Mouse (Mus musculus) heart, adult 2 months (tissue): Measurements from ENCODE around the gene Trim66. TPM values are rescaled to one million over a fixed set of nuclear protein-coding genes. Genes with fewer than 3 reads are reported as not detected.

Experiments used
- DNase-seq, 2 experiments: peaks; one replicate each; pipeline ENCODE4 v3.0.0; 2021
- H3K27ac ChIP-seq: fragments of 200-600 bp; 2 replicates; pipeline ENCODE4 v1.8.1; 2022
- H3K27me3 ChIP-seq: fragments of 200-500 bp; 2 replicates; pipeline ENCODE4 v1.6.1; 2012; ENCODE audit warnings: mild to moderate bottlenecking, low read length, inconsistent platforms, mixed read lengths; ENCODE audit not compliant: control insufficient read depth, insufficient read depth
- H3K36me3 ChIP-seq: fragments of 200-500 bp; 2 replicates; pipeline ENCODE4 v1.6.1; 2012; ENCODE audit warnings: low read length, inconsistent platforms; ENCODE audit not compliant: control insufficient read depth, insufficient read depth
- H3K4me1 ChIP-seq: fragments of 200-500 bp; 2 replicates; pipeline ENCODE4 v1.6.1; 2011; ENCODE audit warnings: low read length; ENCODE audit not compliant: control insufficient read depth, insufficient read depth
- H3K4me3 ChIP-seq: fragments of 200-600 bp; 2 replicates; pipeline ENCODE4 v1.8.1; 2022
- H3K79me2 ChIP-seq: fragments of 200-500 bp; replicated peaks from 2 replicates; pipeline ENCODE4 v1.6.1; 2012; ENCODE audit warnings: mild to moderate bottlenecking, inconsistent platforms, low read length, moderate library complexity, mixed read lengths; ENCODE audit not compliant: control insufficient read depth, insufficient read depth
- H3K9ac ChIP-seq: fragments of 200-500 bp; 2 replicates; pipeline ENCODE4 v1.6.1; 2012; ENCODE audit warnings: low read depth, mild to moderate bottlenecking, control low read depth, inconsistent platforms, low read length, mixed read lengths
- CTCF ChIP-seq: fragments of 200-600 bp; IDR thresholded peaks from 2 replicates; pipeline ENCODE4 v1.8.1; 2022; ENCODE audit warnings: antibody characterized with exemption, mild to moderate bottlenecking, moderate library complexity
- EP300 ChIP-seq: fragments of 200-500 bp; IDR thresholded peaks from 2 replicates; pipeline ENCODE4 v1.6.1; 2011; ENCODE audit warnings: low read depth, low read length, control low read depth; ENCODE audit not compliant: insufficient read depth
- POLR2A ChIP-seq: fragments of 200-500 bp; IDR thresholded peaks from 2 replicates; pipeline ENCODE4 v1.6.1; 2011; ENCODE audit warnings: mild to moderate bottlenecking, low read depth, low read length, control low read depth; ENCODE audit not compliant: insufficient read depth
- WGBS: fragments of 180-500 bp; shearing (Covaris S2); methylation state at CpG from one replicate; pipeline ENCODE4 v1.1.7; 2018; 5-methylcytosine and 5-hydroxymethylcytosine counted together
- intact Hi-C: fragments of 180-260 bp; cut with DNase I; formaldehyde crosslinking; loops from one replicate; pipeline ENCODE4 v1.15.1; 2025
- polyA plus RNA-seq: library from polyadenylated mRNA; depleted of rRNA; stranded (reverse); fragments of >200 nt; gene quantifications from 2 replicates; pipeline ENCODE4 v1.2.3, GENCODE M21; 2012
- total RNA-seq, 2 experiments: library from RNA; stranded (reverse); gene quantifications; 2 replicates each; pipeline ENCODE4 v1.2.3; 2021

Trim66 gene
- total and polyA plus RNA-seq, 3 experiments, result 0.14 to 0.21 TPM; not detected in 1

GRCm38 (mm10) chr7:109467591-109467990, 40.3 kb downstream of the Trim66 start:
- peaks cover 8% of the 10 kb centered on the region for H3K4me1 ChIP-seq
- H3K27ac ChIP-seq, result peak overlapping the region; percentile 57
- no peaks in the 10 kb centered on the region; the same call in 1 of the 2 replicates for H3K36me3 ChIP-seq
- TF ChIP-seq EP300, result no peak
- TF ChIP-seq POLR2A, result no peak
- TF ChIP-seq CTCF, result no peak
- intact Hi-C loops, result no loop called here
- WGBS, result 15% methylated on average over 2 of the region's 2 CpGs
- no peaks in the 10 kb centered on the region for H3K27me3 ChIP-seq
- no peaks in the 10 kb centered on the region for H3K79me2 ChIP-seq
- H3K4me3 ChIP-seq, result no peak overlapping the region
- H3K9ac ChIP-seq, result no peak overlapping the region
- DNase-seq, result no peak

GRCm38 (mm10) chr7:109460698-109461097, 47.2 kb downstream of the Trim66 start:
- no peak for TF ChIP-seq POLR2A
- no peak for TF ChIP-seq CTCF
- TF ChIP-seq EP300, result no peak
- no peaks in the 10 kb centered on the region for H3K79me2 ChIP-seq
- H3K4me1 ChIP-seq, result no peaks in the 10 kb centered on the region
- intact Hi-C loops, result no loop called here
- no peak overlapping the region for H3K27ac ChIP-seq
- WGBS, result 86% methylated on average over 8 of the region's 8 CpGs
- no peaks in the 10 kb centered on the region for H3K27me3 ChIP-seq
- no peak for DNase-seq
- no peak overlapping the region for H3K4me3 ChIP-seq
- H3K36me3 ChIP-seq, result no peaks in the 10 kb centered on the region
- no peak overlapping the region for H3K9ac ChIP-seq

- WGBS, result 62% methylated on average over 6 of the region's 6 CpGs
- Histone ChIP-seq H3K27ac (no peak overlapping the region), H3K36me3 (no peaks in the 10 kb centered on the region), H3K27me3 (no peaks in the 10 kb centered on the region), H3K4me3 (no peak overlapping the region), H3K9ac (no peak overlapping the region), H3K4me1 (no peaks in the 10 kb centered on the region), H3K79me2 (no peaks in the 10 kb centered on the region)
- DNase-seq, result no peak
- no peak for TF ChIP-seq CTCF
- TF ChIP-seq EP300, result no peak
- TF ChIP-seq POLR2A, result no peak
- intact Hi-C loops, result no loop called here
Observed at GRCm38 (mm10) chr7:109456563-109456962, 51.4 kb downstream of the Trim66 start.

GRCm38 (mm10) chr7:109455748-109456147, 52.2 kb downstream of the Trim66 start:
- WGBS, result 77% methylated on average over 2 of the region's 2 CpGs
- Histone ChIP-seq H3K36me3 (no peaks in the 10 kb centered on the region), H3K4me3 (no peak overlapping the region), H3K9ac (no peak overlapping the region), H3K4me1 (no peaks in the 10 kb centered on the region), H3K27ac (no peak overlapping the region), H3K27me3 (no peaks in the 10 kb centered on the region), H3K79me2 (no peaks in the 10 kb centered on the region)
- intact Hi-C loops, result no loop called here
- no peak for DNase-seq
- TF ChIP-seq POLR2A (no peak), EP300 (no peak), CTCF (no peak)

DNA sequence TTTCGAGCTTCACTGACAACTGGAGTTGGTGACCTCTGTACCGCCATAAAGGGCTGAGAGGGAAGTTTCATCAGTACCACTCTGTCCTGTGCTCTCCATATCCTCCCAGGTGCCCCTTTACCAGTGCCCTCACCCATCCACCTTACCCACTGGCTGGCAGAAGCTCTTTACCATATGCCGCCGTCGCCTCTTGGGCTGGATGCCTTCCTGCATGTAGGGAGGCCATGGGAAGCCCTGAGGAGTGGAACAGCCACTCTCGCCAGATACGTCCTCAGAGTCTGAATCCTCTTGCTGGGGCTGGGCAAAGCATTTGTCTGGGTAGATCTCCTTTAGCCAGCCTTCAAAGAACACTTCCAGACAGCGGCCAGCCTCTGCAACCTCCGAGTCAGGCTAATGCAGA, 53.1 kb downstream of the Trim66 start:
- H3K36me3 ChIP-seq, result no peaks in the 10 kb centered on the region

DNA sequence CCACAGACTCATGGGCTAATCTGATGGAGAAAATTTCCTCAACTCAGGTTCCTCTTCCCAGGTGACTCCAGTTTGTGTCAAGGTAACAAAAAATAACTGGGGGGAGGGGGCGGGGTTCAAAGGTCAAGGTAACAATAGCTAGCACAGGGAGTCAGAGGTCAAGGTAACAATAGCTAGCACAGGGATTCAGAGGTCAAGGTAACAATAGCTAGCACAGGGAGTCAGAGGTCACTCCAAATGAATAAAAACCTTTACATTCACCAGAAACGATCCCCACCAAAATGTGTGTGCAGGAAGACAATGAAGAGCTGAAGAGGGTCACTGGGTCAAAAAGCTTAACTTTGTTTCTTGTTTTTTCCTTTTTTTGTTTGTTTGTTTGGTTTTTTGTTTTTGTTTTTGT, 59.9 kb downstream of the Trim66 start:
- Histone ChIP-seq H3K79me2 (no peaks in the 10 kb centered on the region), H3K27ac (no peak overlapping the region), H3K4me3 (no peak overlapping the region), H3K27me3 (no peaks in the 10 kb centered on the region), H3K9ac (no peak overlapping the region), H3K4me1 (no peaks in the 10 kb centered on the region), H3K36me3 (no peaks in the 10 kb centered on the region)
- intact Hi-C loops, result loop anchor here (10.0 kb wide), 1 partner anchor 167 kb away; no protein-coding TSS in a partner anchor
- 71% methylated on average over 2 of the region's 2 CpGs for WGBS
- DNase-seq, result no peak
- TF ChIP-seq POLR2A, result no peak
- TF ChIP-seq CTCF, result no peak
- no peak for TF ChIP-seq EP300

More for the DNA sequence above, 53.1 kb downstream of the Trim66 start:
- no peaks in the 10 kb centered on the region for H3K79me2 ChIP-seq
- no peak overlapping the region for H3K27ac ChIP-seq
- intact Hi-C loops, result loop anchor here (5.0 kb wide), 1 partner anchor 57 kb away; no protein-coding TSS in a partner anchor
- no peak overlapping the region for H3K9ac ChIP-seq
- no peak for DNase-seq
- TF ChIP-seq EP300, result no peak
- no peak for TF ChIP-seq POLR2A
- TF ChIP-seq CTCF, result no peak
- WGBS, result 91% methylated on average over 9 of the region's 9 CpGs
- H3K27me3 ChIP-seq, result no peaks in the 10 kb centered on the region
- H3K4me3 ChIP-seq, result no peak overlapping the region
- H3K4me1 ChIP-seq, result no peaks in the 10 kb centered on the region
